Mouse (Mus musculus) brown adipose tissue, adult 24 weeks (tissue): ENCODE measurements at regions not wholly inside any gene's neighbourhood (a gene's known extent, or its start where the extent isn't known, plus 50 kb on each side); places are given as distances from the start of the nearest gene placed in this dataset.
A peak's percentile ranks its signal among the peaks of the same experiment; 100 is the strongest.

Experiments used
- H3K27ac ChIP-seq: fragments of 200-500 bp; replicated peaks from 2 replicates; pipeline ENCODE4 v1.5.1; 2012; ENCODE audit warnings: low read depth, mild to moderate bottlenecking, low read length
- H3K4me1 ChIP-seq: fragments of 200-500 bp; 2 replicates; pipeline ENCODE4 v1.6.1; 2012; ENCODE audit warnings: low read length, mixed read lengths; ENCODE audit not compliant: control insufficient read depth, insufficient read depth, insufficient read length
- H3K4me3 ChIP-seq: fragments of 200-500 bp; 2 replicates; pipeline ENCODE4 v1.5.1; 2012; ENCODE audit warnings: low read depth, mild to moderate bottlenecking, low read length, moderate library complexity; ENCODE audit not compliant: insufficient read depth

DNA sequence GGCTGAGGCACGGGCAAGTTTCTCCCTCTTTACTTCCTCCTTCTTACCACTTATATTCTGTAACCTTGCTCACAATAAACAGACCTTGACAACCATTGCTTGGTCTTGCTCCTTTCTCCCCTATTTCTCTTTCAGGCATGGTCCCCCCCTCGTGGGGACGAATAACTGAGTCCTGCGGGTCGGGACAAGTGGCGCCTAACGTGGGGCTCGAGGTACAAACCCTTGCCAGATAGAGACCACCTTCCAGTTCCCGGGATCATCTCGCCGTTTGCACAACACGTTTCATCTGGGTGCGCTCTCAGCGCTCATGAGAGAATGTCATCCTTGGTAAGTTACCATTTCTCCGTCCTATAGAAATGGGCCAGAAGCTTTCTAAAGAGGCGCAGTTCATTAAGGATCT lies 79.6 kb upstream of the Foxn3 start:
- Histone ChIP-seq H3K27ac (no peak overlapping the region), H3K4me3 (no peak overlapping the region), H3K4me1 (peaks cover 7% of the 10 kb centered on the region)

- no peak overlapping the region for H3K4me3 ChIP-seq
- peaks cover 7% of the 10 kb centered on the region for H3K4me1 ChIP-seq
- H3K27ac ChIP-seq, result 0 out of 2 replicates have a peak overlapping the region, but pooled peaks have one; percentile 13
Measured at GRCm38 (mm10) chr12:99642131-99642895, 78.9 kb upstream of the Foxn3 start.

DNA sequence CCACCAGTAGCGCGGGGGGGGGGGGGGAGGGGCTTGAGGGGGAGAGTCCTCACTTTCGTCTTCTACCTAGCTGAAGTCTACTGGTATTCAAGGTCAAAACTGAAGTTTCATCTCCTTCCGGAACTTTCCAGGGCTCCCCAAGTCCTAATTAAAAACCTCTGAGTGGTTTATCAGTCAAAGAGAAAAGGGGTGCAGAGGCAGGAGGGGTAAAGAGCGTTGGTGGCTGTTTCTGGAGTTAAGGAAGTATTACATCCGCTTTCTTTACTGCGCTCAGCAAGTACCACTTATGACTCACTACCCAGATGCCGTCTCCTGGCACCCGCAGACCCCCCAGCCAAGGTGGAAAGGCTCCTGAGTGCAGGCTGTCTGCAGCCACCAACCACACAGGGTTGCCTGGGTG lies 77.9 kb upstream of the Foxn3 start:
- H3K27ac ChIP-seq, result peak overlapping the region; percentile 58; the same call in 1 of the 2 replicates
- H3K4me3 ChIP-seq, result no peak overlapping the region
- H3K4me1 ChIP-seq, result peaks cover 7% of the 10 kb centered on the region

DNA sequence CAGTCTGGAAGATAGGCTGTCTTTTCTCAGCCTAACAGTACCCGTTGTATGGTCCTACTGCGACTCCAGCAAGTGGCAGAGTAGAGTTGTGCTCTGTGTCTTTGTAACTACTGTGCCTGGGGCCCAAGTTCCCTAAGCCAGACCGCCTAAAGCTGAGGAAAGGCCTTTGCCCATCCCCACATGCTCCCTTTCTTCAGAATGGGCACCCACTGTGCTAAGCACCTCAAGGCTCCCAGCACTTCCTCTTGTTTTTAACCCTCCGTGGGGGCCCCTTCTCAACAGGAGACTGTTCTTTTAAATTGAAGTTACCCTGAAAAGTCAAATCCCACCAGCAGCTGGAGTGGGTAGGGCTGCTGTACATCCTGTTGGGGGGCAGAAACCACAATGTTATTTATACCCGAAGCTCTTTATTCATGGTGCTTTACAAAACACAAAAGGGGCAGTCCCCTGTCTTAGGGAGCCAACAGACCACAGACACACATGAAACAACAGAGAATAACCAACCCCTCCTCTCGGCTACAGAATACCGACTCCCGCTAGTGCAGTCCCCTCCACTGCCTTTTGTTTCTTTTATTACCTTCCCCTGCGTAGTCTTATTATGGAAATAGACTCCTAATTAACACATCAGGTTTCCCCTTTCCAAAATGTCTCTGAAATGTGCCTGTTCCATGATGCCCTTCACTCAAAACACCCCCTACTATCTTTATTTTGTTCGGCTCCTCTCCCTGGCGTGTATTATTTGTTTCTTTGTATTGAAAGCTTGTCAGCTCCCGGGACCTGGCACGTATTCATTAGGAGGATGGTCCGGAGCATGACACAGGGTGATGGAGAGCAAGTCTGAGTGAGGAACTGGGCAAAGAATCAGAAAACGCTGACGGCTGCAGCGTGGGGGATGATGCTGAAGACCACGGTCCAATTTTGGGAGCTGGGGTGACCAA lies 77.1 kb upstream of the Foxn3 start:
- H3K4me1 ChIP-seq, result peaks cover 7% of the 10 kb centered on the region
- peak overlapping the region; percentile 53 for H3K27ac ChIP-seq
- peak overlapping the region; percentile 1; the same call in 1 of the 2 replicates for H3K4me3 ChIP-seq

GRCm38 (mm10) chr12:99639847-99640213 lies 76.4 kb upstream of the Foxn3 start:
- H3K27ac ChIP-seq, result peak overlapping the region; percentile 53
- no peak overlapping the region for H3K4me3 ChIP-seq
- H3K4me1 ChIP-seq, result peaks cover 7% of the 10 kb centered on the region

DNA sequence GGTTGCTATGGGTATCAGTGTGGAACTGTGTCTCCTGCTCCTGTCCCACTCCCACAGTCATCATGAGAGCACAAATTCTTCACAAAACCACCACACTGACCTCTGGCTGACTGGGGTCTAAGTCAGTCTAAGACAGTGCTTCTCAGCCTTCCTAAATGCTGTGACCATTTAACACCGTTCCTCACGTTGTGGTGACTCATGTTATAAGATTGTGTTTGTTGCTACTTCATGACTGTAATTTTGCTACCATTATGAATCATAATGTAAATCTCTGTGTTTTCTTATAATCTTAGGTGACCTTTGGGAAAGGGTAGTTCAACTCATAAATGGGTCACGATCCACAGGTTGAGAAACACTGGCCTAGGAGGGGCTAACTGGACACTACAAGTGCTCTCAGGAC lies 75.7 kb upstream of the Foxn3 start:
- H3K4me3 ChIP-seq, result no peak overlapping the region
- peaks cover 7% of the 10 kb centered on the region for H3K4me1 ChIP-seq
- no peak overlapping the region for H3K27ac ChIP-seq

DNA sequence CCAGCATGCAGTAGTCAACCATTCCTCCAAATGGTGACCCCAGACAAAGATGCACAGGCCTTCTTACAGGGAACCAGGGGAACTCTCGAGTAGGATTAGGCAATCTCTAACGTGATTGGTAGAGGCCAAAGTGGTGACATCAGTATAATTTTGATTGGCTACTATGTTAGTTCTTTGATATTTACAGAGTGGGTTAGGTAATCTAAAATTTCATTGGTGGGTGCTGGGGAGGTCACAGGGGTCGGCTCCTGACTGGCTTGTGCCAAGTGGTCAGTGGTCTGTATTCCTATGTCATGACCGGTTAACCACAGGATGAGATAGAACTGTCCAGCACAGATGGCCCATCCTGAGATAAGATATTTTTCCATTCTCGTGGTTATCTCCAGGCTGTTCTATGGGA lies 74.6 kb upstream of the Foxn3 start:
- Histone ChIP-seq H3K4me1 (peaks cover 7% of the 10 kb centered on the region), H3K4me3 (no peak overlapping the region), H3K27ac (no peak overlapping the region)

- H3K4me1 ChIP-seq, result peaks cover 5% of the 10 kb centered on the region
- no peak overlapping the region for H3K27ac ChIP-seq
- H3K4me3 ChIP-seq, result no peak overlapping the region
Measured at GRCm38 (mm10) chr12:99636234-99636633, 72.9 kb upstream of the Foxn3 start.

DNA sequence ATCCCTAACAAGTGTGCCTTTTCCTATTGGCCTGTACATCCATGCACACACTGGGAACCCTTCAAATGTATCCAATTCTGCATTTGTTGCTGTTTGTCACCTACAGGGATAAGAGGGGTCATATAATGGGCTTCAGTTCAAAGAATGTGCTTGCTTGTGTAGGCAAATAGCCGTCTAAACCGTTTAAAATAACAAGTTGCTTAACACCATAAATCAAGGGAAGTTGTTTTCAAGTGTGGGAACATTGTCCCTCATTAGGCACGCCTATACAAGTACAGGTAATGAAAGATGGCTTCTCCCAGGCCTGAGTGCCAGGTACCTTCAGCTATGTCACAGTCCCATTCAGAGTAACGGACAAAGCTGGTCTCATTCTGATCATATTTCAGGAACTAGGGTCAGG lies 72.0 kb upstream of the Foxn3 start:
- peaks cover 5% of the 10 kb centered on the region for H3K4me1 ChIP-seq
- no peak overlapping the region for H3K27ac ChIP-seq
- H3K4me3 ChIP-seq, result no peak overlapping the region

GRCm38 (mm10) chr12:99634726-99635125 lies 71.3 kb upstream of the Foxn3 start:
- Histone ChIP-seq H3K4me1 (peaks cover under 1% of the 10 kb centered on the region), H3K27ac (no peak overlapping the region), H3K4me3 (no peak overlapping the region)

DNA sequence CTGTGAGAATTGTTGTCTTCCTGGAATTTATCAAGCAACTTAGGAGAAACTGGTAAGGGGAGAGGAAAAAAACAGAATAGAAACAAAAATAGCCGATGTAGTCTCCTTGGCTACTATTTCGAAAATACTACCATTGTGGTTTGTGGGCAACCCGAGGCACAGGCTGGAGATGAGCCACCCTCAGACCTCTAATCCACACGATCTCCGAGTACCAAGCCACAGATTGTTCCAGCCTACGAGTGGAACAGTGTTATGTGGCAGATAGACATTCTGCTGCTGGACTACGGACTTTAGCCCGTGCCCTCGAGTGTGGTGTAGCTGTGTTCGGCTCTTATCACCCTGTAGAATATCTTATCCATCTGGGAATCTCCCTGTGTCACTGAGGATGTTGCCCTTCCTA lies 70.3 kb upstream of the Foxn3 start:
- H3K27ac ChIP-seq, result no peak overlapping the region
- H3K4me3 ChIP-seq, result no peak overlapping the region
- no peaks in the 10 kb centered on the region; the same call in 1 of the 2 replicates for H3K4me1 ChIP-seq

- Histone ChIP-seq H3K4me1 (no peaks in the 10 kb centered on the region; the same call in 1 of the 2 replicates), H3K27ac (no peak overlapping the region), H3K4me3 (no peak overlapping the region)
Measured at GRCm38 (mm10) chr12:99632988-99633387, 69.6 kb upstream of the Foxn3 start.

DNA sequence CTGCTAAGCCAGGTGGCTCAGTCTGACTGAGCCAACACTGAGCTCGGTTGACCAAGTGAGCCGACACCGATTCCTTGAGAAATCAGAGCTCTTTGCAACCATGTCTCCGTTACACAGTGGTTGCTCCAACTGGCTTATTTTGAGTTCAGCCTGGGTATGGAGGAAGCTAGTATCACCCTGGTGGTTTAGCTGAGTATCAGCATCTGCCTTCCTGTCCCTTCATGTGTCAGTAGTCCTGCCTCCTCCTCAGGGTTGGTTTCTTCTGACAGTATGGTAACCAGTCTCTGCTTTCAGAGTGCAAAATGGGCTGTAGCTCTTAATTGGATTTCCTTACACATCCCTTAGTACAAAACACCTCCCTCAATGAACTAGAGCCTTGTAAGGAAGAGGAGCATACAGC lies 66.2 kb upstream of the Foxn3 start:
- Histone ChIP-seq H3K4me3 (no peak overlapping the region), H3K27ac (no peak overlapping the region), H3K4me1 (no peaks in the 10 kb centered on the region; the same call in 1 of the 2 replicates)

GRCm38 (mm10) chr12:99628421-99628820 lies 65.0 kb upstream of the Foxn3 start:
- no peaks in the 10 kb centered on the region; the same call in 1 of the 2 replicates for H3K4me1 ChIP-seq
- H3K4me3 ChIP-seq, result no peak overlapping the region; the same call in 1 of the 2 replicates
- peak overlapping the region; percentile 69; the same call in 1 of the 2 replicates for H3K27ac ChIP-seq

- Histone ChIP-seq H3K27ac (peak overlapping the region; percentile 69), H3K4me1 (no peaks in the 10 kb centered on the region; the same call in 1 of the 2 replicates), H3K4me3 (peak overlapping the region; percentile 73)
Measured at GRCm38 (mm10) chr12:99627898-99628231, 64.5 kb upstream of the Foxn3 start.
